Mouse (Mus musculus): Measurements from ENCODE around the gene Atg9b. TPM values are rescaled to one million over a fixed set of nuclear protein-coding genes. Genes with fewer than 3 reads are reported as not detected.
A peak's percentile ranks its signal among the peaks of the same experiment; 100 is the strongest.

The Atg9b gene
- polyA plus RNA-seq, 1 experiment from 2014 or later, result 0.54 TPM

DNA sequence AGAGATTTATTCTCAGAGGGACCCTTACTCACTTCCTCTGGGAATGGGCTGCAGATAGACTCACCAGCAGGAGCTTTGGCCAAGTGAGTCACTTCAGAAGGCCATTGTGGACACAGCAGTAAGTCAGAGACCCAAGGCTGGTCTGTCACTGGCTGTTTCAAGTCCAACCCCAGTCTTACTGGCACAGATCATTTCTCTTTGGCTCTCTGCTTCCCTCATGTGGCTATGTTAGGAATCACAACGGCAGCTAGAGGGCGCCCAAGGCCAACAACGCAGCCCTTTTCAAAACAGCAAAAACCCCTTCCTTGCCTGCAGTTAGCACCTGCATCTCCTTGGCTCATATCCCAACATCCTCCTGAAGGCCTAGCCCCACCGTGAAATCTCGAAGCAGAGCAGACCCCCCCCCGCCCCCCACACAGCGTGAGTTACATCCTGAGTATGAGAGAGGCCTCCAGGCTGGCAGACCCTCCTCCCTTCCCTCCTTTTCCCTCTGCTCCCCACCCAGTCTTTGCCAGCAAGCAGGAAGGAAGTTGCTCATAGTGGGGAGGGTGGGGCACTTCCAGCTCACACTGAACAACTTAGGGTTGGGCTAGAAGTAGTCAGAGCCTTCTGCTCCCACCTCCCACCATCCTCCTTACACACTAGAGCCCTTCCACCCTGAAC, 31.0 kb downstream of the Atg9b start:
- Histone ChIP-seq H3K4me3 (ENCODE audit: low read depth, low read length) (no peak overlapping the region), H3K36me3 (ENCODE audit: insufficient read depth, low read length) (no peaks in the 10 kb centered on the region), H3K4me1 (ENCODE audit: insufficient read depth, low read depth, low read length) (0 out of 2 replicates have a peak, but pooled peaks cover 2% of the 10 kb centered on the region), H3K27ac (ENCODE audit: low read length) (0 out of 2 replicates have a peak overlapping the region, but pooled peaks have one; percentile 20), H3K27me3 (replicated peaks; ENCODE audit: insufficient read depth, low read length) (no peaks in the 10 kb centered on the region), H3K4me2 (replicated peaks; ENCODE audit: low read depth, low read length) (no peak overlapping the region), H3K9ac (replicated peaks; ENCODE audit: low read depth) (no peak overlapping the region), H3K9me3 (ENCODE audit: low read length) (no peaks in the 10 kb centered on the region)
- TF ChIP-seq EP300 (IDR thresholded peaks at IDR 0.05) (peak; percentile 89), CTCF (IDR thresholded peaks at IDR 0.05) (peak; percentile 99)
- ATAC-seq (peak; percentile 73), DNase-seq (ENCODE audit: low spot score) (peak; percentile 90)
- 0% methylated on average over 7 of the region's 7 CpGs for WGBS

DNA sequence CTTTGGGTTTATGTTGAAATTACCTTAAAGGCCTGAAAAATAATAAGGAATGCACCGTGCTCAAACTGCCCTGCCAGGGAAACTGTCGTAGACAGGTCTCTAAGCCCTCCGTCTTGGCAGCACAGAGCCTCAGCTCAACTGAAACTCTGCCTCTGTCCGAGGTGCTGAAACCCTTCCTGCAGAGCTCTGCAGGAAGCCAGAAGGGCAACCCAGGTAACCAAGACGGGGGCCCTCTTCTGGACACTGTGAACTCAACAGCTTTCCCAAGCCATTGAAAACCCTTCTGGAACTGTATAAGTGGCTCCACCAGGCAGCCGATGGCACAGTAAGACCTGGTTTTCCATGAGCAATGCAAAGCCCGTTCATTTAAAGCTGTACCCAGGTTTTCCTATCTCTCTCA, 34.5 kb downstream of the Atg9b start:
- H3K4me3 ChIP-seq (ENCODE audit: low read depth, low read length), result no peak overlapping the region
- TF ChIP-seq EP300 (IDR thresholded peaks at IDR 0.05), result no peak
- TF ChIP-seq CTCF (IDR thresholded peaks at IDR 0.05), result peak; percentile 79
- H3K4me2 ChIP-seq (replicated peaks; ENCODE audit: low read depth, low read length), result no peak overlapping the region
- H3K27me3 ChIP-seq (replicated peaks; ENCODE audit: insufficient read depth, low read length), result peaks cover 4% of the 10 kb centered on the region; the same call in 1 of the 2 replicates
- no peak overlapping the region for H3K9ac ChIP-seq (replicated peaks; ENCODE audit: low read depth)
- no peaks in the 10 kb centered on the region for H3K9me3 ChIP-seq (ENCODE audit: low read length)
- H3K36me3 ChIP-seq (ENCODE audit: insufficient read depth, low read length), result no peaks in the 10 kb centered on the region
- ATAC-seq (peak; percentile 52), DNase-seq (ENCODE audit: low spot score) (peak; percentile 96)
- WGBS, result 6% methylated on average over 7 of the region's 7 CpGs
- H3K4me1 ChIP-seq (ENCODE audit: insufficient read depth, low read depth, low read length), result 0 out of 2 replicates have a peak, but pooled peaks cover 2% of the 10 kb centered on the region
- no peak overlapping the region for H3K27ac ChIP-seq (ENCODE audit: low read length)

DNA sequence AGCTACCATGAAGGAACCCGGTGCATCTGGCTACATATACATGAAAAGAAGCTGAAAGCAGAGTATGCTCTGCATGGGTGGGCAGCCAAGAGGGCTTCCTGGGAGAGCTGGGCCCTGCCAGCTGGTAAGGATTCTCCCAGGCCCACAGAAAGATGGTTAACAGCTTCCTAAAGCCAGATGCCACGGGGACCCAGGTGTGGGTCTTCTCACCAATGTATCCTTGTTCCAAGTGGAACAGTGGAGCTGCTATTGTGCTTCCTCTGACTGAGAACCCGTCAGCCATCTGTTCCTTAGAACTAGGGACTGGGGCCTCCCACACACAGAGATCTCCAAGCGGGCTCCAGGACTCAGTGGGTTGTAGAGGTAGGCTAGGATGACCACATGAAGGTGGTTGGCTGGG, 35.2 kb downstream of the Atg9b start:
- Histone ChIP-seq H3K36me3 (ENCODE audit: insufficient read depth, low read length) (no peaks in the 10 kb centered on the region), H3K9ac (replicated peaks; ENCODE audit: low read depth) (no peak overlapping the region), H3K4me2 (replicated peaks; ENCODE audit: low read depth, low read length) (no peak overlapping the region), H3K9me3 (ENCODE audit: low read length) (no peaks in the 10 kb centered on the region), H3K4me3 (ENCODE audit: low read depth, low read length) (no peak overlapping the region), H3K4me1 (ENCODE audit: insufficient read depth, low read depth, low read length) (0 out of 2 replicates have a peak, but pooled peaks cover 2% of the 10 kb centered on the region), H3K27ac (ENCODE audit: low read length) (no peak overlapping the region), H3K27me3 (replicated peaks; ENCODE audit: insufficient read depth, low read length) (peaks cover 6% of the 10 kb centered on the region; the same call in 1 of the 2 replicates)
- WGBS, result 54% methylated on average over 4 of the region's 4 CpGs
- ATAC-seq (no peak), DNase-seq (ENCODE audit: low spot score) (no peak)
- no peak for TF ChIP-seq CTCF (IDR thresholded peaks at IDR 0.05)
- no peak for TF ChIP-seq EP300 (IDR thresholded peaks at IDR 0.05)

DNA sequence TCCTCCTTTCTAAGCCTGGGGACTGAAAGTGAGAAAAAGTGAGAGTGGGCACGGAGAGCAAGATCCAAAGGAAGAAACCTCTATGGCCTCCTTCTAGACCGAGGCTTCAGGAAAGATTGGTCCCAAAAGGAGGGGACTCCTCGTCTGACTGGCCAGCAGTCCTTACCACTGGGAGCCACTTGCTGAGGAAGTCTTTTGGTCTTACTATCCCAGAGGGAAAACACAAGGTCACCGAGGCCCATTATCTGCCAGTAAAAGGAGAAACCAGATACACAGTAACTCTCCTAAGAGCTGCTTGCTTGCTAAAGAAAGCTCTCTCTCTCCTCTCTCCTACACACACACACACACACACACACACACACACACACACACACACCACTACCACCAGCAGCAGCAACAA, 38.6 kb downstream of the Atg9b start:
- no peak overlapping the region; the same call in 1 of the 2 replicates for H3K4me2 ChIP-seq (replicated peaks; ENCODE audit: low read depth, low read length)
- H3K4me3 ChIP-seq (ENCODE audit: low read depth, low read length), result no peak overlapping the region
- DNase-seq (ENCODE audit: low spot score), result no peak
- H3K4me1 ChIP-seq (ENCODE audit: insufficient read depth, low read depth, low read length), result peaks cover 3% of the 10 kb centered on the region; the same call in 1 of the 2 replicates
- peaks cover 12% of the 10 kb centered on the region; the same call in 1 of the 2 replicates for H3K27me3 ChIP-seq (replicated peaks; ENCODE audit: insufficient read depth, low read length)
- WGBS, result 25% methylated on average over 4 of the region's 4 CpGs
- no peak overlapping the region for H3K27ac ChIP-seq (ENCODE audit: low read length)
- no peaks in the 10 kb centered on the region for H3K9me3 ChIP-seq (ENCODE audit: low read length)
- H3K9ac ChIP-seq (replicated peaks; ENCODE audit: low read depth), result no peak overlapping the region
- TF ChIP-seq CTCF (IDR thresholded peaks at IDR 0.05) (no peak), EP300 (IDR thresholded peaks at IDR 0.05) (no peak)
- no peaks in the 10 kb centered on the region for H3K36me3 ChIP-seq (ENCODE audit: insufficient read depth, low read length)
- no peak for ATAC-seq

DNA sequence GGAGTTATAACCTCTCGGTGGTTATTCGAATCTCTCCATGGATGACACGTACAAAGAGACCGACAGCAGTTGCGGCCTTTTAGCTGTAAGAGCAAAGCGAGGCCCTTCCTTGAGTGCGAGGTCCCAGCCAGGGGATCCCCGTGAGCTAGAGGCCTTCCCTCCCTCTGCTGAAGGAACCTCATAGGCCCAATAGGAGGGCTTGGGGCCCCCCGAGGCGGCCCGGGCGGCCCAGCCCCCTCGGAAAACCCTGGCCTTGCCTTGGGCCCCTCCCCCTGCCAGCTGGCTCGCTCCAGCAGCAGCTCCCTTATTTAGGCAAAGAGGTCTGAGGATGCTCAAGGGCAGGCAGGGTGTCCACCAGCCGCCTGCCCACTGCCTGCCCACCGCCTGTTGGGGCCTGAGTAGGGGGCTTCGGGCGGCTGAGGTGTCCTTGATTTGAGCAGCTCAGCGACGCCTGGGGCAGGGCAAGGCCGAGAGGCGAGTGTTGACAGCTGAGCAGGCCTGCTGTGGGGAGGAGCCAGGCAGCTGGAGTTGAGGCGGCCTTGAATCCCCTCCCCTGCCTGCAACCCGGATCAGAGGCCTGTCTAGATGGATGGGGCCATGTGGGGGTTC, 39.6 kb downstream of the Atg9b start:
- Histone ChIP-seq H3K4me3 (ENCODE audit: low read depth, low read length) (peak overlapping the region; percentile 60; the same call in 1 of the 2 replicates), H3K4me2 (replicated peaks; ENCODE audit: low read depth, low read length) (peak overlapping the region; percentile 93), H3K4me1 (ENCODE audit: insufficient read depth, low read depth, low read length) (peaks cover 4% of the 10 kb centered on the region; the same call in 1 of the 2 replicates), H3K27ac (ENCODE audit: low read length) (peak overlapping the region; percentile 74), H3K27me3 (replicated peaks; ENCODE audit: insufficient read depth, low read length) (peaks cover 12% of the 10 kb centered on the region; the same call in 1 of the 2 replicates), H3K9ac (replicated peaks; ENCODE audit: low read depth) (no peak overlapping the region), H3K9me3 (ENCODE audit: low read length) (no peaks in the 10 kb centered on the region), H3K36me3 (ENCODE audit: insufficient read depth, low read length) (no peaks in the 10 kb centered on the region)
- TF ChIP-seq EP300 (IDR thresholded peaks at IDR 0.05) (no peak), CTCF (IDR thresholded peaks at IDR 0.05) (no peak)
- ATAC-seq (peak; percentile 58), DNase-seq (ENCODE audit: low spot score) (peak; percentile 86)
- 5% methylated on average over 24 of the region's 24 CpGs for WGBS

DNA sequence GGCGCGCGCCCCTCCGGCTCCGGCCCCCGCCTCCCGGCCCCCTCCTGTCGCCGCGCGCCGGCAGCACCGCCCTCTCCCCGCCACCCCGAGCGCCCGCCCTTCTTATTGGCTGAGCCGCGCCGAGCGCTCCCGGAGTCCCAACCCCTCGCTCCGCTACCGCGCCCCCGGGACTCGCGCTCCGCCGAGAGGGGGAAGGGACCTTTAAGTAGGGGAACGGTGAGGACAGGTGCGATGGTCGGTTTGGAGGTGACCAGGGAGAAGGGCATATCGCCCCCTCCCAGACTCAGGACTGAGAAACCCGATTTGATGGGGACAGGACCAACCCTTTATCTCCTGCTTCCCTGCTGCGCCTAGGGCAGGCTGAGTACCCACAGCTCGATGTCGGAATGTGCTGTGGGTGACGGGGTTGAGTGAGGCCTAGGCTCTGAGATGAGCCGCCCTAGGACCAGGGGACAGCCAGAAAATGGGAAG, 40.2 kb downstream of the Atg9b start:
- Histone ChIP-seq H3K27ac (ENCODE audit: low read length) (peak overlapping the region; percentile 74), H3K36me3 (ENCODE audit: insufficient read depth, low read length) (no peaks in the 10 kb centered on the region), H3K27me3 (replicated peaks; ENCODE audit: insufficient read depth, low read length) (peaks cover 12% of the 10 kb centered on the region; the same call in 1 of the 2 replicates), H3K9me3 (ENCODE audit: low read length) (no peaks in the 10 kb centered on the region), H3K4me3 (ENCODE audit: low read depth, low read length) (peak overlapping the region; percentile 60), H3K4me2 (replicated peaks; ENCODE audit: low read depth, low read length) (peak overlapping the region; percentile 93), H3K9ac (replicated peaks; ENCODE audit: low read depth) (no peak overlapping the region), H3K4me1 (ENCODE audit: insufficient read depth, low read depth, low read length) (peaks cover 4% of the 10 kb centered on the region; the same call in 1 of the 2 replicates)
- WGBS, result 0% methylated on average over 25 of the region's 41 CpGs
- no peak for TF ChIP-seq EP300 (IDR thresholded peaks at IDR 0.05)
- ATAC-seq (peak; percentile 72), DNase-seq (ENCODE audit: low spot score) (peak; percentile 87)

Data from lung, postnatal 0 days (tissue).